Mouse (Mus musculus): ENCODE results near the gene Aox3.

DNA sequence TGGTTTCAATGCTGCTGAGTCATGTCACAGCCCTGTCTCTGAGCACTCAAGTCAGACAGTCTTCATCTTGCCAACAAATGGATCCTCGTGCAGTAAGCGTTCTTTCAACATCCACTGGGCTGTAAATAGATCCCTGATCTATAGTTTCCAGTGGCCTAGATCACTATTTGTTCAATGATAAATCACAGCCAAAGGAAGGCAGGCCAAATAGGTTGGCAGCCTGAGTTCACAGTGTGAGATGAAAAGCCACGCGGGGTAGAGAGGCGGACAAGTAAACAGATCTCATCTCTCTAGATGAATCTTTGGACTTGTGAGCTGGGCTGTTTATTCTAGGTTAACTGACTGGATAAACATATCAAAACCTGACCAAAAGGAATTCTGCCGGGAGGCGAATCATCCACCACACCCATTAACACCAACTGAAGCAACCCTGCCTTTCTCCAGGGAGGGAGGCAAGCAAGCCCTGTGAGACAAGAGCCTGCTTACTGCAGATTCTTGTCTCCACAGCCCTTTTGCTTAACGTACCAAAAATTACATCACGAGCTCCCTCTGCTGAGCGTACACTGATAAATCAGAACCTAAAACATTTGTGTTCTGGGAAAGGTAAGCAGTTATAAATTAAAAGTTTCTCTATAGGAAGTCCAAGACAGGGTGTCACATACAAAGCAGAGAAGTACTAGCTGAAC lies 31.6 kb downstream of the Aox3 start:
- no peak for TF ChIP-seq EP300 (IDR thresholded peaks at IDR 0.05; ENCODE audit: insufficient read depth, low read depth, low read length)
- TF ChIP-seq CTCF (IDR thresholded peaks at IDR 0.05; ENCODE audit: low read depth, low read length): no peak

Data from ES-Bruce4 (cell line).